Mouse (Mus musculus): ENCODE data around the gene Cdh23. TPM values are rescaled to one million over a fixed set of nuclear protein-coding genes. Genes with fewer than 3 reads are reported as not detected.
A peak's percentile ranks its signal among the peaks of the same experiment; 100 is the strongest.

The Cdh23 gene
- polyA plus RNA-seq, 1 experiment from 2014 or later: 0.35 TPM

- Histone ChIP-seq H3K4me3 (ENCODE audit: low read depth, low read length) (no peak overlapping the region), H3K36me3 (ENCODE audit: insufficient read depth, low read length) (peaks cover 23% of the 10 kb centered on the region), H3K4me2 (replicated peaks; ENCODE audit: low read depth, low read length) (no peak overlapping the region), H3K27ac (ENCODE audit: low read length) (no peak overlapping the region), H3K9ac (replicated peaks; ENCODE audit: low read depth) (no peak overlapping the region), H3K4me1 (ENCODE audit: insufficient read depth, low read depth, low read length) (peaks cover 5% of the 10 kb centered on the region; the same call in 1 of the 2 replicates), H3K9me3 (ENCODE audit: low read length) (no peaks in the 10 kb centered on the region), H3K27me3 (replicated peaks; ENCODE audit: insufficient read depth, low read length) (no peaks in the 10 kb centered on the region)
- DNase-seq (ENCODE audit: low spot score) (no peak), ATAC-seq (no peak)
- no peak for TF ChIP-seq CTCF (IDR thresholded peaks at IDR 0.05)
- no peak for TF ChIP-seq EP300 (IDR thresholded peaks at IDR 0.05)
- 72% methylated on average over 8 of the region's 8 CpGs for WGBS
Measured at GRCm38 (mm10) chr10:60292209-60292608, 404.1 kb downstream of the Cdh23 start.

- Histone ChIP-seq H3K36me3 (ENCODE audit: insufficient read depth, low read length) (peaks cover 19% of the 10 kb centered on the region), H3K4me3 (ENCODE audit: low read depth, low read length) (no peak overlapping the region), H3K4me1 (ENCODE audit: insufficient read depth, low read depth, low read length) (peaks cover 5% of the 10 kb centered on the region; the same call in 1 of the 2 replicates), H3K9ac (replicated peaks; ENCODE audit: low read depth) (no peak overlapping the region), H3K27ac (ENCODE audit: low read length) (no peak overlapping the region), H3K4me2 (replicated peaks; ENCODE audit: low read depth, low read length) (no peak overlapping the region), H3K27me3 (replicated peaks; ENCODE audit: insufficient read depth, low read length) (no peaks in the 10 kb centered on the region), H3K9me3 (ENCODE audit: low read length) (no peaks in the 10 kb centered on the region)
- WGBS: 71% methylated on average over 8 of the region's 8 CpGs
- DNase-seq (ENCODE audit: low spot score): no peak
- no peak for ATAC-seq
- TF ChIP-seq CTCF (IDR thresholded peaks at IDR 0.05) (no peak), EP300 (IDR thresholded peaks at IDR 0.05) (no peak)
Measured at GRCm38 (mm10) chr10:60290739-60291110, 405.6 kb downstream of the Cdh23 start.

DNA sequence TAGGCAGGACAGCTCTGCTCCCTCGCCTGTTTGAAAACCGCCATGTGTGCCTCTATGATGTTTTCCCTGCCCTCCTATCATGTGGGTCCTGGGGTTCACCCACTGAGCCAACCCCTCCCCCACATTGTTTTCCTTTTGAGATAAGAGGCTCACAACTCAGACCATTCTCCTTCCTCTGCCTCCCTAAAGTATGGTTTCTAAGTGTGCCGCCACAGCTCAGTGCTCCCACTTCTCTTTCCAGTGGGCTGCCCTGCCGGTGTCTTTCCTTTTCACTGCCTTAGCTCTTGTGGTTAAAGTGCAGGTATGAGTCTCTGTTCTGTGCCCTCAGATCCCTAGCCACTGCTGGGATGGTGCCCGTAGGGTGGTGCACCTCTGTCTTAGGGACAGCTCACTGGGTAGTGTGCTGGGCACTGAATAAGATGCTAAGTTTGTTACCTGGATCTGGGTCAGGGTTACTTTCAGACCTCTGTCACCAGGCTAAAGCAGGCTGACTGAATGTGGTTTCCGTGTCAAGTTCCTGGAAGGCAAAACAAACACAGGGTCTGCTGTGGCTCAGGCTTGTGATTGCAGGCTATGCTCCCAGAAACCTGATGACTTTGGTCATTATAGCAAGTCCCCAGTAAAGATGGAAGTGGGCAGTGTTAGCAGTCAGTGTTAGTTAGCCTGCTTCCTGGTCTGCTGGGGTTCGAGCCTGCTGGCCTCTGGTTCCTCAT lies 406.1 kb downstream of the Cdh23 start:
- H3K4me3 ChIP-seq (ENCODE audit: low read depth, low read length): no peak overlapping the region
- no peak overlapping the region for H3K9ac ChIP-seq (replicated peaks; ENCODE audit: low read depth)
- H3K27ac ChIP-seq (ENCODE audit: low read length): no peak overlapping the region
- H3K4me2 ChIP-seq (replicated peaks; ENCODE audit: low read depth, low read length): no peak overlapping the region
- H3K4me1 ChIP-seq (ENCODE audit: insufficient read depth, low read depth, low read length): peaks cover 9% of the 10 kb centered on the region; the same call in 1 of the 2 replicates
- no peaks in the 10 kb centered on the region for H3K9me3 ChIP-seq (ENCODE audit: low read length)
- TF ChIP-seq CTCF (IDR thresholded peaks at IDR 0.05): no peak
- no peak for TF ChIP-seq EP300 (IDR thresholded peaks at IDR 0.05)
- 41% methylated on average over 7 of the region's 7 CpGs for WGBS
- H3K27me3 ChIP-seq (replicated peaks; ENCODE audit: insufficient read depth, low read length): no peaks in the 10 kb centered on the region
- DNase-seq (ENCODE audit: low spot score): no peak
- peaks cover 17% of the 10 kb centered on the region for H3K36me3 ChIP-seq (ENCODE audit: insufficient read depth, low read length)
- ATAC-seq: no peak

DNA sequence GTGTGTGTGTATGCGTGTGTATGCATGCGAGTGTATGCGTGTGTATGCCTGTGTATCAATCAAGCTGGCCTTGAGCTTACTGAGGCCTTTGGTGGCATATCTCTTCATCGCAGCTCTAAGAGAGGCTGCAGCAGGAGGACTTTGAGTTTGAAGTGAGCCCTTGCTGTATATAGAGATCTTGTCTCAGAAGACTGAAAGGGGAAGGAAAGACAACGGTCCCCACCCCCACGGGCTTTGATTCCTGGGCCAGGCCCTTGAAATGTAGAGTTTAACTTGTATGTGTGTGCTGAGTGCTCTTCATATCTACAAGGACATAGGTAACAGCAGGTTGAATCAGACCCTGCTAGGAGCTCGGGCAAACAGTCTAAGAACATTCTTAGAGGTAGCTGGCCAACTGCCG lies 407.1 kb downstream of the Cdh23 start:
- peak; percentile 85 for DNase-seq (ENCODE audit: low spot score)
- WGBS: 44% methylated on average over 8 of the region's 8 CpGs
- TF ChIP-seq CTCF (IDR thresholded peaks at IDR 0.05): no peak
- TF ChIP-seq EP300 (IDR thresholded peaks at IDR 0.05): no peak

GRCm38 (mm10) chr10:60287726-60288125 lies 408.6 kb downstream of the Cdh23 start:
- DNase-seq (ENCODE audit: low spot score) (no peak), ATAC-seq (no peak)
- Histone ChIP-seq H3K9ac (replicated peaks; ENCODE audit: low read depth) (no peak overlapping the region), H3K9me3 (ENCODE audit: low read length) (no peaks in the 10 kb centered on the region), H3K36me3 (ENCODE audit: insufficient read depth, low read length) (0 out of 2 replicates have a peak, but pooled peaks cover 1% of the 10 kb centered on the region), H3K27ac (ENCODE audit: low read length) (no peak overlapping the region), H3K4me2 (replicated peaks; ENCODE audit: low read depth, low read length) (no peak overlapping the region), H3K27me3 (replicated peaks; ENCODE audit: insufficient read depth, low read length) (no peaks in the 10 kb centered on the region), H3K4me3 (ENCODE audit: low read depth, low read length) (no peak overlapping the region), H3K4me1 (ENCODE audit: insufficient read depth, low read depth, low read length) (peaks cover 12% of the 10 kb centered on the region; the same call in 1 of the 2 replicates)
- WGBS: 57% methylated on average over 2 of the region's 2 CpGs
- no peak for TF ChIP-seq CTCF (IDR thresholded peaks at IDR 0.05)
- no peak for TF ChIP-seq EP300 (IDR thresholded peaks at IDR 0.05)

More for the DNA sequence above, 407.1 kb downstream of the Cdh23 start:
- H3K27ac ChIP-seq (ENCODE audit: low read length): no peak overlapping the region
- H3K4me3 ChIP-seq (ENCODE audit: low read depth, low read length): no peak overlapping the region
- H3K27me3 ChIP-seq (replicated peaks; ENCODE audit: insufficient read depth, low read length): no peaks in the 10 kb centered on the region
- no peak overlapping the region for H3K4me2 ChIP-seq (replicated peaks; ENCODE audit: low read depth, low read length)
- H3K36me3 ChIP-seq (ENCODE audit: insufficient read depth, low read length): peaks cover 10% of the 10 kb centered on the region
- H3K9ac ChIP-seq (replicated peaks; ENCODE audit: low read depth): no peak overlapping the region
- no peaks in the 10 kb centered on the region for H3K9me3 ChIP-seq (ENCODE audit: low read length)
- peaks cover 12% of the 10 kb centered on the region; the same call in 1 of the 2 replicates for H3K4me1 ChIP-seq (ENCODE audit: insufficient read depth, low read depth, low read length)
- ATAC-seq: peak; percentile 81

GRCm38 (mm10) chr10:60287161-60287560 lies 409.1 kb downstream of the Cdh23 start:
- H3K4me1 ChIP-seq (ENCODE audit: insufficient read depth, low read depth, low read length): peaks cover 12% of the 10 kb centered on the region; the same call in 1 of the 2 replicates
- no peak for TF ChIP-seq CTCF (IDR thresholded peaks at IDR 0.05)
- no peak for TF ChIP-seq EP300 (IDR thresholded peaks at IDR 0.05)
- H3K9me3 ChIP-seq (ENCODE audit: low read length): no peaks in the 10 kb centered on the region
- no peak overlapping the region for H3K9ac ChIP-seq (replicated peaks; ENCODE audit: low read depth)
- no peaks in the 10 kb centered on the region for H3K36me3 ChIP-seq (ENCODE audit: insufficient read depth, low read length)
- H3K4me3 ChIP-seq (ENCODE audit: low read depth, low read length): no peak overlapping the region
- ATAC-seq (no peak), DNase-seq (ENCODE audit: low spot score) (no peak)
- H3K27me3 ChIP-seq (replicated peaks; ENCODE audit: insufficient read depth, low read length): no peaks in the 10 kb centered on the region
- 89% methylated on average over 4 of the region's 4 CpGs for WGBS
- H3K4me2 ChIP-seq (replicated peaks; ENCODE audit: low read depth, low read length): no peak overlapping the region
- no peak overlapping the region for H3K27ac ChIP-seq (ENCODE audit: low read length)

All from lung, postnatal 0 days (tissue).